Mouse (Mus musculus) megakaryocyte, adult 5-6 weeks (primary cell): ENCODE measurements around the gene Ces1a. TPM values are rescaled to one million over a fixed set of nuclear protein-coding genes. Genes with fewer than 3 reads are reported as not detected.

Experiments used
- ATAC-seq: 2 replicates; pipeline ENCODE4 v1.8.0; 2016; ENCODE audit warnings: mild to moderate bottlenecking, inconsistent platforms; ENCODE audit not compliant: poor library complexity, severe bottlenecking
- total RNA-seq, 2 experiments: library from RNA; stranded (forward) in 1 of 2; stranded (reverse) in 1 of 2; fragments of 153-499, 151-499 nt in 1 of 2; fragments of 221-1000, 200-1000 nt in 1 of 2; gene quantifications; 2 replicates each; pipeline versions ENCODE4 v1.2.3 to v1.2.4; 2015 to 2017

Gene Ces1a
- total RNA-seq, 2 experiments from 2014 or later = not detected

- peak; percentile 78 for ATAC-seq
Observed at GRCm38 (mm10) chr8:92998600-92998999, 49.4 kb downstream of the Ces1a start.

- peak; percentile 56 for ATAC-seq
Observed at GRCm38 (mm10) chr8:92996840-92997239, 51.2 kb downstream of the Ces1a start.

- no peak for ATAC-seq
Observed at GRCm38 (mm10) chr8:92984376-92984775, 63.6 kb downstream of the Ces1a start.

GRCm38 (mm10) chr8:92982491-92982890 lies 65.5 kb downstream of the Ces1a start:
- no peak for ATAC-seq

- ATAC-seq = no peak
Observed at GRCm38 (mm10) chr8:92976656-92977055, 71.3 kb downstream of the Ces1a start.

- no peak for ATAC-seq
Observed at GRCm38 (mm10) chr8:92972949-92973348, 75.0 kb downstream of the Ces1a start.

Other genes with a start within 250 kb of the Ces1a start
- gene Mmp2, start 220.9 kb downstream of the Ces1a start, total RNA-seq (2015) = not detected in 2 replicates
- not detected in 2 replicates for gene Mmp2, start 220.9 kb downstream of the Ces1a start, total RNA-seq (2017)
- gene Lpcat2, start 192.9 kb downstream of the Ces1a start, total RNA-seq (2015) = 37.9 and 43.7 TPM in 2 replicates
- 32.1 and 39.6 TPM in 2 replicates for gene Lpcat2, start 192.9 kb downstream of the Ces1a start, total RNA-seq (2017)
- gene Capns2, start 146.8 kb downstream of the Ces1a start, total RNA-seq (2015) = 1.1 and 1.6 TPM in 2 replicates
- 1.5 and 2.0 TPM in 2 replicates for gene Capns2, start 146.8 kb downstream of the Ces1a start, total RNA-seq (2017)
- not detected in 2 replicates for gene Slc6a2, start 88.1 kb downstream of the Ces1a start, total RNA-seq (2015)
- gene Slc6a2, start 88.1 kb downstream of the Ces1a start, total RNA-seq (2017) = not detected in 2 replicates
- not detected in 2 replicates for gene Ces1b, start 31.8 kb upstream of the Ces1a start, total RNA-seq (2015)
- gene Ces1b, start 31.8 kb upstream of the Ces1a start, total RNA-seq (2017) = not detected in 2 replicates
- not detected in 2 replicates for gene Ces1c, start 83.1 kb upstream of the Ces1a start, total RNA-seq (2015)
- gene Ces1c, start 83.1 kb upstream of the Ces1a start, total RNA-seq (2017) = not detected in 2 replicates
- gene Ces1d, start 149.6 kb upstream of the Ces1a start, total RNA-seq (2015) = 0.51 and 1.8 TPM in 2 replicates
- gene Ces1d, start 149.6 kb upstream of the Ces1a start, total RNA-seq (2017) = 0.40 and 0.65 TPM in 2 replicates
- not detected in 2 replicates for gene Ces1e, start 181.4 kb upstream of the Ces1a start, total RNA-seq (2015)
- not detected in 2 replicates for gene Ces1e, start 181.4 kb upstream of the Ces1a start, total RNA-seq (2017)
- gene Ces1f, start 231.6 kb upstream of the Ces1a start, total RNA-seq (2015) = not detected in 2 replicates
- gene Ces1f, start 231.6 kb upstream of the Ces1a start, total RNA-seq (2017) = not detected in 2 replicates